Mouse (Mus musculus) adrenal gland, postnatal 10 days (tissue): Measurements from ENCODE around the gene Ankfy1. TPM values are rescaled to one million over a fixed set of nuclear protein-coding genes. Genes with fewer than 3 reads are reported as not detected.
"Not testable (repeated sequence)": the region's sequence is repeated elsewhere in the genome, so short reads cannot be mapped to it uniquely, and the experiment has no call there.

ENCODE experiments used
- DNase-seq: peaks from one replicate; pipeline ENCODE4 v3.0.0; 2021; ENCODE audit warnings: mixed read lengths
- long read RNA-seq, 2 experiments: library from polyadenylated mRNA; stranded (forward); transcript quantifications; one replicate each; pipeline ENCODE4 v2.0.0; 2021
- total RNA-seq, 2 experiments: library from RNA; stranded (reverse); gene quantifications; 2 replicates each; pipeline ENCODE4 v1.2.3; 2021

Gene Ankfy1
- total RNA-seq: 10 to 100 TPM; 31.0 to 39.8 TPM
- long read RNA-seq, experiment 1, partial matches to known transcripts: 0 of 5 reads
- long read RNA-seq, experiment 1, other reads (novel, unspliced or antisense): 5 of 5 reads
- long read RNA-seq, experiment 2, full-length matches to known transcripts: 1 of 6 reads
- long read RNA-seq, experiment 2, partial matches to known transcripts: 0 of 6 reads
- long read RNA-seq, experiment 2, other reads (novel, unspliced or antisense): 5 of 6 reads

DNA sequence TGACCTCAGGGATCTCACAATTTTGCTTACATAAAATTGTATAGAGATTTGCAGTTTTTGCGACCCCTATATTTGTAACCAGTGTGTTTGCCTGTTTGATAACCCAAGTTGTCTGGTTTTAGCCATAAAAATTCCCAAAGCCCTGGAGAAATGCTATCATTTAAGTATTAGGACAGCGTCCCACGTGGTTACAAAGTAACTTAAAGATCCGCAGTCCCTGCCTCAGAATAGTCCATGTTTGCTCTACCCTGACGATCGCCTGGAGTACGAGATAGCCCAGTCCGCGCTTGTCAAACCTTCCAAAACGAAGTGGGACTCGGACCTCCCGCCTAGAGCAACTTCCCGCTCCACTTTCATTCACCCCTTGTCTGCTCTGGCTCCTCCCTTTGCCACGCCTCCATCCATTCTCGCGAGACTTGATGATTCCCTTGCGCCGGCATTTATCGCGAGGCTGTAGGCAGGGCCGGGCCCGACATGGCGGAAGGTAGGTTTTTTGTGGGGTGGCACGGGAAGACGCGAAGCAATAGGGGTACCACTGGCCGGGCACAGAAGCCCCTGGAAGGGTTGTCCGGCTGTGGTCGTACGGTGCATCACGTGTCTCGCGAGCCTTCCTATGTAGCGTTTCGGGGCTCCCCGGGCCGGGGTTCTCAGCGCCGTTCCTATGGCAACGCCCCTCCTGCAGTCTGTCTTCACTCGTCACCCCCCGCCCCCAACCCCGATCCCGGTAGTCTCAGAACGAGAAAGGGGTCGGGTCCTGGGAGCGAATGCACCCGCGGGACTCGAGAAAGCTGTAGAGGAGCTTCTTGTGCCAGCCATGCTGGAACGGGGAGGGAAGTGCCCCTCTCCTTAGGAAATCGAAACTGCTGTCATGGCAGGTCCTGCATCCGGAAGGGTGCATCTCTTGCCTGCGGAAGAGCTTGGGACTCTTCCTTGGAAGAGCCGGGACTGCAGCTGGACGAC lies at the start of gene Ankfy1:
TSS of gene Ankfy1 (plus strand) at position 456 of the 960 bp plus-strand sequence.
- DNase-seq: peak; percentile 98

DNA sequence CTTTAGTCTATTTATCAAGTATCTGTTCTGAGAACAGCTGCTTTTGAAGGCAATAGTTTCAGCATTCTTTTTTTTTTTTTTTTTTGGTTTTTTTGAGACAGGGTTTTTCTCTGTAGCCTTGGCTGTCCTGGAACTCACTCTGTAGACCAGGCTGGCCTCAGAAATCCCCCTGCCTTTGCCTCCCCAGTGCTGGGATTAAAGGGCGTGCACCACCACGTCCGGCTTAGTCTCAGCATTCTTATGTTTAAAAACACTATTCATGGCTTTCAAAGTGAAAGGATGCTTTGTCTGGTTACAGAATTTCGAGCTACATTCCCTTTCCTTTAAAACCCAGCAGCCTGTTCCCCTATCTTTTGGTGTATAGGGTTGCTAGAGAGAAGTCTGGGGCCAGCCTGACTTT lies 47.1 kb upstream of the Ankfy1 start:
- no peak for DNase-seq

DNA sequence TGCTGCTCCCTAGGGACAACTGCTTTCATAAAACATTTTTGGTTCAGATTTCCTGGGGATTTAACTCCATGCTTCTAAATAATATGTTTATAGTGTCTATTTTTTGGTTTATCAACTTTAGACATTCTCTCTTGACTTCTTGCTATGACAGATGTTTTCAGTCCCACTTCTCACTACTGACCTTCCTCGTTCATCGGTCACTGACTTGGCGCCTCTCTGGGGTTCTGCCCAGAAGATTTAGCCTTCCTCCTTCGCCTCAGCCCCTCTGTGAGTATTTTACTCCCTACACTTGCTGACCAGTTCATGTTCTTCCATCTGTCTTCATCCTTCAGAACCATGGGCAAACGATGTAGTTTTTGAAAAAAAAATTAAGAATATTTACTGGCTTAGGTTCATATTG lies 44.4 kb upstream of the Ankfy1 start:
- no peak for DNase-seq

DNA sequence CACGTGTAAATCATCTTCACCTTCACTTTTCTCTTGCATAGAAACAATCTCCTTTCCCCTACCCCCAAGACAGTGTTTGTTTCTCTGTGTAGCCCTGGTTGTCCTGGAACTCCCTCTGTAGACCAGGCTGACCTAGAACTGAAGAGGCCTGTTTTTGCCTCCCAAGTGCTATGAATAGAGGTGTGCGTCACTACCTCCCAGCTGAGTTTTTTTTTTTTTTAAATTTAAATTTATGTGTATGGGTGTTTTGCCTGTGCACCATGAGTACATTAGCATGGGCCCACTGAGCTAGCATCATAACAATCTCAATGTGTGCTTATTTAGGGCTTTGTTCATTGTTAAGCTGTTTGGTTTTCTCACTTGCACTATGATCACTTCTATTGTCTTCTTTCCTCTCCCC lies 39.5 kb upstream of the Ankfy1 start:
- no peak for DNase-seq

DNA sequence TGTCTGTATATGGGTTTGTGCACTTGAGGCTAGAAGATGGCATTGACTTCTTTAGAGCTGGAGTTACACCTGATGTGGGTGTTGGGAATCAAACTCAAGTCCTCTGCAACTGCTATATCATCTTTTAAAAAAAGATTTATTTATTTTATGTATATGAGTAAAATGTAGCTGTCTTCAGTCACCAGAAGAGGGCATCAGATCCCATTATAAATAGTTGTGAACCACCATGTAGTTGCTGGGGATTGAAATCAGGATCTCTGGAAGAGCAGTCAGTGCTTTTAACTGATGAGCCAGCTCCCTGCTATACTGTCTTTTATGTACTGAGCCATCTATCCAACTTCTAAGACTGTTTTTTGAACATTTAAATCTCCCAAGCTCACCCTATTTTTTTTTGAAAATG lies 29.9 kb upstream of the Ankfy1 start:
- DNase-seq: no peak

DNA sequence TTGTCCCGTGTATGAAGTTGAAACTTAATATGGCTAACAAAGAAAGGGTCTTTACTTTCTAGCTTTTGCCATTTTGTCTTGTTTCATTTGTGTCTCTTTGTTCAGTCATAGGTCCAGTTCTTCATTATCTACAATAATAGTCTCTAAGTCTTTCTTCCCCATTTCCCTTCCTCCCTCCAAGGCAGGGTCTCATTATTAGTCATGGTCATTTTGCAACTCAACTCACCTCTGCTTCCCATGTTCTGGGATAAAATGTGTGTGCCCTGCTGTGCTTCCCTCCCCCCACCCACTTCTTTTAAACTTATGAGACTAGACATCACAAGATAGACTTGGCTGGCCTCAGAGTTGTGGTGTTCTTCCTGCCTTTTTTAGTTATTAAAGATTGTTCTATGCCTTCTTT lies 29.4 kb upstream of the Ankfy1 start:
- no peak for DNase-seq

DNA sequence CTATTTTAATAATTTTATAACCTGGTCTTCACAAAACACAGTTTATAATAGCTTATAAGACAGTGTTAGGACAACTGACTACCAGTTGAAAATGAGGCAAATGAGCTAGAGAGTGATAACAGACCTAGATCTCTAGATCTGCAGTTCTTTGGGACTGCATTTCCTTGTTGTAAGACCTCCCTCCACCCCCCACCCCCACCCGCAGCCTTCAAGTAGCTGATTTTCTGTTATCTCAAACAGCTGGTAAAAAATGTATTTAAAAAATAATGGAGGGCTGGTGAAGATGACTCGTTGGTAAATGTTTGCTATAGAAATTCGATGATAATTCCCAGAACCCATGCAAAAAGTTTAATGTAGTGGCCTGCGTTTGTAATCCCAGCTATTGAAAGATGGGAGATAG lies 25.2 kb upstream of the Ankfy1 start:
- DNase-seq: no peak

DNA sequence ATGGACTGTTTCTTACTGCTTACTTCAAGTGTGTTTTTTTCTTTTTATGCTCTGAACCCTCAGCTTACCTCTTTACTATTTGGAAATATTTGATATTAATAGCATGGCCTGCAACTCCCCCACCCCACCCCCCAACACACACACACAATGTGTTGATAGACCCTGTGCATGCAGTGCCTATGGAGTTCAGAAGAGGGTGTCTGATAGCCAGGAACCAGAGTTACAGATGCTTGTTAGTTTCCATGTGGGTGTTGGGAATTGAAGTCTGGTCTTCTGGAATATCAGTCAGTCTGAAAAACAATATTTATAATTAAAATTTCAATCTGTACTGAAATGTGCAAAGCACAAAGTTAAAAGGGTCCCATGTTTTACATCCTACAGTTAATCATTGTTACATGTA lies 19.2 kb upstream of the Ankfy1 start:
- DNase-seq: no peak

DNA sequence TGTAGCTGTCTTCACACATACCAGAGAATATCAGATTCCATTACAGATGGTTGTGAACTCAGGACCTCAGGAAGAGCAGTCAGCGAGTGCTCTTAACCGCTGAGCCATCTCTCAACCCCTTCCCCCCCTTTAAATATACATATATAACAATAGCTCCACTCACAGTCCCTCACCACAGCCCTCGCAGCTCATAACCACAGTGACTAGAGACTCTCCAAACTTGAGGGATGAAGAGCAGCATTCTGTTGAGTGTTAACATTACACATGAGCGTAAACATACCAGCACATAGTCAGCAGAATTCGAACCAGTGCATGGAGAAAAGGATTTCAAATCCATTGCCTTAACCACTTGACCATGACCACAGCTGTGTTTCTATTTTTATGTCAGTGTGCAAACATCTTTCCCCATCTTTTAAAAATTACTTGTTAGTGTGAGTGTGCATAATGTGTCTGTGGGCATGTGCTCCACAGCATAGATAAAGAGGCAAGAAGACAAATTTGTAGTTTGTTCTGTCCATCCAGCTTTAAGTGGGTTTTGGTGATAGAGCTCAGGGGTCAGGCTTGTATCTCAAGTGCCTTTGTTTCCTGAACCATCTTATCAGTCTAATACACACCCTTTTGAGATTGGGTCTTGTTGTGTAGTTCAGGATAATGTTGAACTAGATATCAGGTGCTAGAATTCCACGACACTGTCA lies 18.4 kb upstream of the Ankfy1 start:
- no peak for DNase-seq

DNA sequence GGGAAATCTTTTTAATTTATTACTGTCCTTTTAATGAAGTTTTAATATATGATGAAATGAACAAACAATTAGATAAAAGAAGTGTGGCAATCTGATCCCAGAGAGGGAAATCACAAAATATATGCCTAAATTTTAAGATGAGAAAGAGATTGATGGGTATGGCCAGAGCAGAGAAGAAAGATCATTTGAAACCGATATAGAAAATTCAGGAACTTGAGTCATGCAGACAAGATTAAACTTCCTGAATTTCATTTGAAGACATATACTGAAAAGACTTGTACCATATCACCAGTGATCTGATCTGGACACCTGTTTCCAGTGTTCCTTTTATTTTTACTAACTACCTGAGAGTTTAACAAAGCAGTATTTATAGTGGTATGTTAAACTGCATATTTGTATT lies 17.4 kb upstream of the Ankfy1 start:
- no peak for DNase-seq

DNA sequence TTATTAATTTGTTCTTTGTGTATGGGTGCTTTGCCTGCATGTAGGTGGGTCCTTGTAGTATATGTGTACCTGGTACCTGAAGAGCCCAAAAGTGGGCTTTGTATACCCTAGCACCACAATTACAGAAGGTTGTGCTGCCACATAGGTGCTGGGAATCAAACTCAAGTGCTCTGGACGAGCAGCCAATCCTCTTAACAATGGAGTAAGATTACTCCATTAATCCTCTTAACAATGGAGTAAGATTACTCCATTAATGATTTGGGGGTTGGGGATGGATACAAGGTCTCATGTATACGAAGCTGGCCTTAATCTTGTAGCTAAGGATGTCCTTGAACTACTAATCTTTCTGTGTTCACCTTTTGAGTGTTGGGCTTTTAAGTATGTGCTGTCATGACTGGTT lies 14.5 kb upstream of the Ankfy1 start:
- no peak for DNase-seq

DNA sequence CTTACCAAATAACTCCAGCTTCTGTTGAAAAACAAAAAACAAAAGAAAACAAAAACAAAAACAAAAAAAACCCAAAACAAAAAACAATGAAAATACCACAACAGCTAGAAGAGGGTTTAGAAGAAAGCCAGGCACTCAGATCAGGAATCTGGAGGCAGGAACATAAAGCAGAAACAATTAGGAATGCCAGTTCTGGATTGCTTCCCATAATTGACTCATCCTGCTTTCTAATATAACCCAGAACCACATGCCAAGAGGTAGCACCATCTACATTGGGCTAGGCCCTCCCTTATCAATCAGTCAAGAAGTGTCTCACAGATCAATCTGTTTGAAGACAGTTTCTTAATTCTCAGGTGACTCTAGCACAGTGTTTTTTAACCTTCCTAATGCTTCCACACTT lies 9.1 kb upstream of the Ankfy1 start:
- no peak for DNase-seq

DNA sequence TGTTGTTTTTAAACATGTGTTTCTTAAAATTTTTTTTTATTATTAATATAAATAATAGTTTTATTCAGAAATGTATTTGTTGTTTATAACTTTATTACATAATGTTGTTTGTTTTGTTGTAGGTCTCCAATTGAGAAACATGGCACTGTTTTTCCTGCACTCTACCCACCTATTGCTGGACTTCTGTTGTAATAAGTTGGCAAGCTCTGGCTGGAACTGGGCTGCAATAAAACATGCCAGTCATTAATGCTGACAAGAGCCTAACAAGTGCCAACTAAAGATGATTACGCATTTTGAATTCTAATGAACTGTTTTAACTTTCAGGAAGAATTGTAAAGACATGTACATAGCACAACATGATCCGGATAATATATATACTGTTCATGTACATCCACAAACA lies 6.4 kb upstream of the Ankfy1 start:
- no peak for DNase-seq

DNA sequence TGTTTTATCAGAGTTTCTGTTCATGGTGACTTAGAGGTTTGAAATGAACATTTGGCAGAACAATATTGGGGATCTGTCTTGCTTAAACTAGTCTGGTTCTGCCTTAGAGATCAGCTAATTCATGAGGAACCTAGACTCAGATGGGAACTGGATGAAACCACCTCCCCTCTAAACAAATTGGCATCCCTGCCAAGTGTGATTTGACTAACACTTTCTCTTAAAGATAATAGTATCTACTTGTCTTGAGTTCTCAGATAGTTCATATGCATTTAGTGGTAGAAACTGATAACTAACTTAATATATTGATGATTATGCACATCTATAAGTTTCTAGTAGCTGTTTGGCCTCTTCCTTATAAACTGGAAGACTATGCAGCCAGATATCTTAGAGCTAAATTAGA lies 3.1 kb upstream of the Ankfy1 start:
- no peak for DNase-seq

DNA sequence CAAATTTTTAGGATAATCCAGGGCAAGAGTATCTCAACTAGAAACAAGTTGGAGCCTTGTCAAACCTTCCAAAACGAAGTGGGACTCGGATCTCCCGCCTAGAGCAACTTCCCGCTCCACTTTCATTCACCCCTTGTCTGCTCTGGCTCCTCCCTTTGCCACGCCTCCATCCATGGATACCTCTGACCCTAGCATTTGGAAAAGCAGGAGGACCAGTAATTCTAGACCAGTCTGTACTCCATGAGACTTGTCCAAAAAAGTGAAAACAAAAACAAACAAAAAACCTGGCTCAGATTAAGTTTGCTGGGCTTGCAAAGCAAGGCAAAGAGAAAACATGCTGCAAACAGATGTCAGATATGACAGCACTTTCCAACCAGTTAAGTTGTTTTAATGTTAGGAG lies 1.6 kb upstream of the Ankfy1 start:
- DNase-seq: no peak

DNA sequence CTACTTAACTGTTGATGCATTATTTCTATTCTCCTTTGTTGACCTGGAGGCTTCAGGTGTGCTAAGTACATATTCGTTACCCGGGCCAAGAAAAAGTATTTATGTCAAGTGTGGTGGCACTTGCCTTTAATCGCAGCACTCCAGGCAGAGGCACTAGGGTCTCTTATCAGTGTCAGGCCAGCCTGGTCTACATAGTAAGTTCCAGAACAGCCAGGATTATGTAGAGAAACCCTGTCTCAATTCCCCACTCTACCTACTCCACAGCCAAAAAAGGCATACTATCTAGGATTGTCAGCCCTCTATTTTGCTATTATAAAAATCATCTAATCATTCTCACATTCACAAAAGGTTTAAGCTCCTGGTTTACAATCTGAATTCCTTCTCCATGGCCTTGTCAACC lies 691 bp upstream of the Ankfy1 start:
- no peak for DNase-seq

DNA sequence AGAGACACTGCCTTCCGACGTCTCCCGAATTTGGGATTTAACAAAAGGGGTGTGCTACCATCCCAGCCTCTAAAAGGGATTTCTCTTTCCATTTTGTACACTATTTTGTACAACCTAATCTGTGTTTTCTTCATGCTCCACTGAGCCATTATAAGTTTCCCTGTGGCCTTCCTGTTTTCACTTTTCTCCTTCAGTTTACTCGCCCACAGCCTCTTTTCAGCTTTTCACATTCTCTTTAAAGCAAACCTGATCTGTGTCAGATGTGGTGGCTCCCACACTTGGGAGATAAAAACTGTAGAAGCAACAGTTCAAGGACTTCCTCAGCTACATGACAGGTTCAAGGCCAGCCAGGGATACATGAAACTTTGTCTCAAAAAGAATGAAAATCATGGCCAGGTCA lies 2.5 kb downstream of the Ankfy1 start:
- DNase-seq: no peak

DNA sequence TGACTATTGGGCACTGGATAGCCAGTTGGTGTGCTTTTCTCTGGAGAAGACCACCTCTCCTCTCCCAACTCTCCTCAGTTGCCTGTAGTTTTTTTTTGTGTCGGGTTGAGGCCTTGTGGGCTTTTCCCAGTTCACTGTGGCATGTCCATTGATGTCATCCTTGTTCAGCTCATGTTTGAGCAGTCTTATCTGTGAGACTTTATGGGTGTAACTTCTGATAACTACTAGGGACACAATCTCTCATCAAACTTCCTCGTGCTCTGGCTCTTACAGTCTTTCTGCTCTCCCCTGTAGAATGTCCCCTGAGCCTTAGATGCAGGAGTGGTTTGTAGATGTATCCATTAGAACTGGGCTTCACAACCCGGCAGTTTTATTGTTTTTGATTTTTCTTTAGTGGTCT lies 5.2 kb downstream of the Ankfy1 start:
- no peak for DNase-seq

DNA sequence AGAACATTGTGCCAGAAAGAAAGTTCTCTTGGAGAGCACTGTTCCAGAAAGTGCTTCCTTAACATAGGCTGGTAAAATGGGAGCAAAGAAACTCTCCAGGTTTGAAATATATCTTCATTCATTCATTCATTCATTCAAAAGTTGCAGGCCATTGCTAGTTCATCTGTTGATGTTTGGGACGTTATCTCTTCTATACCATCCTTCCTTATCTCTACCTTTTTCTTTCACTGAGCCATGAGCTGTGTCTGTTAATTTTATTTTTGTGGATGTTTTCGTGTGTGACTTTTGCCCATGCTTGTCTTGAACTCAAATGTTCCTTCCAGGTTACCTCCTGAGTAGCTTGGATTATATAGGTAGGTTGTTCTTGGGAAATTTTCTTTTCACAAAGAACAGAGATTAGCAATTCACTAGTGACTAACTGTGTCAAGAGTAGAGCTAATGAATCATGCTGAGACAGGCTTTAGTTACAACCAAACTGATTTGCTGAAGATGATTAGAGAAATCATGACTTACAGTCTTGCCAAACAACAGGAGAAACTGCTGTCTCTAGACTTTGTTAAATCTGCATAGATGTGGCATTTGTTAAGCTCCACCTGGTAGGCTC lies 6.7 kb downstream of the Ankfy1 start:
- no peak for DNase-seq

DNA sequence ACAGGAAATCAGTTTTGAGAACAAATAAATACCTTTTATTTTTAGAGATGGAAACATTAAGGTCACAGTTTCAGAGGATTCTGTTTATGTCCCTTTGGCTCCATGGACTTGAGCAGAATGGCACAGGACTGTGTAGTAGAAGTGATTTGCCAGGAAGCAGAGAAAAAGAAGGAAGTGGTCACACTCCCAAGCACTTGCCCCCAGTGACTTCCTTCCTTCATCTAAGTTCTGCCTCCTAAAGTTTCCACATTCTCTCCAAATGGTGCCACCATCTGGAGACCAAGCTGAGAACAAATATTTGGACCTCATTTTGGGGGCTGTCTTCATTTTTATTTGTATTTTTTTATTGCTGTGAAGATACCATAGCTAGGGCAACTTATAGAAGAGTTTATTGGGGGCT lies 7.5 kb downstream of the Ankfy1 start:
- DNase-seq: no peak

DNA sequence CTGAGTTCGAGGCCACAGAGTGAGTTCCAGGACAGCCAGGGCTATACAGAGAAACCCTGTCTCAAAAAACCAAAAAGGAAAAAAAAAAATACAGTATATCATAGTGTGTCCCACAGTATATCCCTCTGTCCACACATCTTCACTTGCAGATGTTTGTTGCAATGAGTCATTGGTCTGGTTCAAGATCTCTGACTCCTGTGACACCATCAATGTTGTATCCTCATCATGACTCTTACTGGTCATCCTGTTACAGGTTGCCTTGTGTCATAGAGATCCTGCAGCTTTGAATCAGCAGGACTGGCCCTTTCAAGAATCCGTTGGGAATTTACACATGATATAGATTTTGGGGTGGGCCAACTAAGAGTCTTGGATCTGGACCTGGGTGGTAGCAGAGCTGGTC lies 15.3 kb downstream of the Ankfy1 start:
- DNase-seq: not testable (repeated sequence)

DNA sequence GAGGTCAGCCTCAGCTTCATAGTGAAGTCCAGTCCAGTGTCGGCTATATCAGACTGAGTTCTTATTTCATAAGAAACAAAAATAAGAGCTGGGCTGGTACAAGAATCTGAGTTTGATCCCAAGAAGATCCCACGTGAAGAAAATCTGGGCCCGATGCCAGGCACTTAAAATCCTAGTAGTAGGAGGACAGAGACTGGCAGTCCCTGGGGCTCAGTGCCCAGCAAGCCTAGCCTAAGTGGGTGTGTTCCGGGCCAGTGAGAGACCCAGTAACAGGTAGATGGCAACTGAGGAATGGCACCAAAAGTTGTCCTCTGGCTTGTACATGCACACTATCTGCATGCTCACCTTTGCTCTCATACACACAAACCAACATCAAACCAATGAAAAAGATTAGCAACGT lies 22.9 kb downstream of the Ankfy1 start:
- DNase-seq: peak; percentile 13

DNA sequence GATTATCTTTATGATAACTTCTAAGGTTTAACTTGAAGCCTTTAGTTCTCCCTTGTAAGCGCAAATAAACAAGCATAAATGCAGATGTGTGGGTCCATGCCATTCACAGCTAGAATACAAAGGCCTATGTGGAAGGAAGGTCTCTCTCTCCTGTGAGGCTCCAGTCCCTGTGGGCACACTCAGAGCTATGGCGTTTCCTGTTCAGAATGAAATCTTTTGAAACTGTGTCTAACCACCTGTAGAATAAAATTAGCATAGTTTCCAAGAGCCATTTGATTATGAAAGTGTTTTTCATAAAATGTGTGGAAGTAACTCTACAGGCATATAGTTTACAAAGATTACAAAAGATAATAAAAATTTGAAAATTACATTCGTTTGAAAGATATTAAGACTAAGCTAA lies 28.4 kb downstream of the Ankfy1 start:
- DNase-seq: no peak
